Mouse (Mus musculus) c-Kit-positive CD71-positive TER-119-positive erythroid progenitor cells, embryonic 14.5 days (primary cell): Measurements from ENCODE around the gene Tiam1.

Source experiments
- DNase-seq: peaks from one replicate; pipeline ENCODE4 v3.0.0-alpha.2; 2013; ENCODE audit warnings: low spot score

Tiam1 gene

DNA sequence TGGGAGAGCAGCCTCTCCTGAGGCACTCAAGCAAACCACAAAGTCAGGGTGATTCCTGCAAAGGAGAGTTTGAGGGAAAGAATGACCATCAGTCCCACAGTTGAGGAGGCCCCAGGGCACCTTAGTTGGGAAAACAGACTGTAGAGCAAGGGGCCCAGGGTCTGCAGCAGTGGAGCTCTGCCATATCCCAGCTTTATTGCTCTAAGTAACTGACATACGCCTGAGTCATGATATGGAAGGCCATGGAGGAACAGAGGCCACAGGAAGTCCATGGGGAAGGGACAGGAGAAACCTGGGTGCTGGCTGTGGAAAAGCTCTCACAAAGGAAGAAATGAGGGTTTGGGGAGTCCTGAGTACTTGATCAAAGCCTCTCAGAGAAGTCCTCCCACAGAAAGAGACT, 189.5 kb downstream of the Tiam1 start:
- DNase-seq = no peak

GRCm38 (mm10) chr16:89952821-89953220, 190.7 kb downstream of the Tiam1 start:
- DNase-seq = no peak

GRCm38 (mm10) chr16:89950754-89951153, 192.8 kb downstream of the Tiam1 start:
- DNase-seq = no peak

- DNase-seq = no peak
Measured at GRCm38 (mm10) chr16:89950251-89950650, 193.3 kb downstream of the Tiam1 start.

DNA sequence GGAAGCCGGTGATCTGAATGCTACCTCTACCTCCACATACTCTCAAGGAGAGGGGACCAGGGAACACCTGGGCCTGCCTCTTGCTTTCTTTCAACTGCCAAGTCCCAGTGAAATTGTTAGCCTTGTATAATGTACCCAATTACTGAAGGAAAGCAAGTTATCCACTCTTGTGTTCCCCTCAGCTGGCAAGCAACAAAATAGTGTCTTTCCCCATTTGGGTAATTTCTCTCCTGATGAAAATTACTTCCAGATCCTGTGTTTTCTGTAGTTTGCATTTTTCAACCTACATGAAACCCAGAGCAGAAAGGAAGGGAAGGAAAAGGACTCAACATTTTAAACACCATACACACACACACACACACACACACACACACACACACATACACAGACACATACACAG, 195.5 kb downstream of the Tiam1 start:
- DNase-seq = no peak

GRCm38 (mm10) chr16:89946816-89947215, 196.8 kb downstream of the Tiam1 start:
- DNase-seq = no peak

DNA sequence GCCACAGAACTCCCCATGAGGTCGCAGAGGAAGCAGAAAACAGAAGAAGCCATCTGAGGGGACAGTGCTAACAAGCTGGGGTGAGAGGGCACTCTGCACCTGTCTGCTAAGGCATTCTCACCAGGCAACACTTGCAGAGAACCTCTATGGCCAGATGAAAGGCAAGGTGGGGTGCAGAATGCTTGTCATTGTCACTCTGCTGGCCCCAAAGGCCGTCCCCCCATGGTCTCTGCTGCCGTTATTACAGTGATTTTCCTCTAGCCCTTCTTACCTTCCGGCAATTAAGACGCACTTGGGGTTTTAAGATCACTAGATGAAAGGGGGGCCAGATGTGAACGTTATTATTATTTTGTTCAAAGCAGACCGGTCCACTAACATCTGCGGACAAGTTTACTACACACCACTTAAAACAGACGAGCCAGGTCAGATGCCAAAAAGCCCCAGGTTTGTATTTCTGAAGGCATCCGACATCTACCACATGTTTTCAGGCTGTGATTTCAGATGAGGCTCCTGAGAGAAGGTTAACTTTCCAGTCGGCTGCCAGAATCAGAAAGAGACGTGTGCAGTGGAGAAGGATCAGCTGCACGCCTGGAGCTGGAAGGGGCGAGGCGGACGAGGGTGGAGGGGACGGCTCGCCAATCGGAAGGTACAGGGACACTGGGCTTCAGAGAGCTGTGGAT, 198.8 kb downstream of the Tiam1 start:
- no peak for DNase-seq

DNA sequence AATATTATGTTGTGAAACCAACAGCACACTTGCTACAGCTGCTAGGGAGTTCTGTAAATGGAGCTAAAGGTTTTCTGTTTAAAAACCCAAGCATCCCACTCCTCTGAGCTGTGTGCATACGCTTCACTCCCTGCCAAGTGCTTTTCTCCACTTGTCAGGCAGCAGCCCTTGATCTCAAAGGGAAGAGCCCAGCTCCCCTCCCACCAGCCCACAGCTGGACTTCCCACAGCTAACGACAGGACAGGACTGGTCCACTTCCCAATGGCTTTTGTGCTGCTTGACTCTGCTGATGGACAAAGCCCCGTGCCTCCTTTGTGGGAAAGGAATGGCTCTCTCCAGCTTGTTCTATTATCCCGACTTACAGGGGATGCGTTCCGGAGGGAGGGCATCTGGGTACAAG, 199.5 kb downstream of the Tiam1 start:
- DNase-seq = no peak

DNA sequence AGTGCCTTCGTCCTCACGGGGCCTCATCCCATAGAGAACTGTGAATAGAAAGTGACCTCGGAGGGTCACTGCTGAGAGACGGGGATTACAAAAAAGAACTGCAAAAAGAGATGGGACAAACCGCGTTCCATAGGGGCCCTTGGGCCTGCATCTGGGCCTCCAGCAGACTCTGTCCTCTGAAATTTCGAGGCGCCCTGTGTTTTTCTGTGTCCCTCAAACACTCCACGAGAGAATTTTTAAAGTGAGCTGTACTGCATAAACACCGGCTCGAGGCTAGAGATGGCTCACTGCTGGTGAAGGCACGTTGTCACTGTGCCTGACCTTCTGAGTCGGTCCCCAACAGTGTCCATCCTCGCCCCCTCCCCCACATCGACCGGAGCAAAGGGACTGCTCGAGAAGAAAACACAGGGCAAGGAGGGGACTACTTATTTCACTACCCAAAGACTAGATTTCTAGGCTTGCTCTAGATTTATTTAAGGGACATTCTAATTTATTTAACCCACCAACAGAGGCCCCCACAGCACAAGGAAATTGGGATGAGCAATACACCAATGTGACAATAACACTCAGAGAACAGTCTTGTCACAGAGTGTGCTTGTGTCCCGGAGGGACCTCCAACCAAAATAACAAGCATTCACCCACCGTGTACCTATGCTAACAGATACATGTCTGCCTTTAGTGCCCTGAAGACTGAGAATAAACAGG, 200.2 kb downstream of the Tiam1 start:
- no peak for DNase-seq

GRCm38 (mm10) chr16:89940696-89941095, 202.9 kb downstream of the Tiam1 start:
- no peak for DNase-seq

- DNase-seq = no peak
Measured at GRCm38 (mm10) chr16:89938277-89938676, 205.3 kb downstream of the Tiam1 start.

- DNase-seq = no peak
Measured at GRCm38 (mm10) chr16:89936571-89936970, 207.0 kb downstream of the Tiam1 start.

- DNase-seq = no peak
Measured at GRCm38 (mm10) chr16:89935398-89935797, 208.2 kb downstream of the Tiam1 start.

DNA sequence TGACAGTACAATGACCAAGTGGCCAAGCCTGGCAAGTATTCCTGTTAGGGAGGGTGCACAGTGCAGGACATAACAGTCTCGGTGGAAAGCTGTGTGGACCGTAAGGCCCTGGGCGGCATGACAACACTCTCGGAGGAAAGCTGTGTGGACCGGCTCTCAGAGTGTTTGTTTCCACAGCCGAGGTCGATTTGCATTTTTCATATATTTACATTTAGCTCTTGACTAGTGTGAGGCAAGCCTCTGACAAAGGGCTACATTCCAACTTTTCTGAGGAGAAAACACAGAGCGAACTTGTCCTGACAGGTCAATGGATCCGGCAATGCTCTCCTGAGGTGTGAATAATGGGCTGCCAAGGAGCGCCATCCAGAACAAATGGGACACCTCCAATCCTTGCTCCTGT, 209.0 kb downstream of the Tiam1 start:
- no peak for DNase-seq

GRCm38 (mm10) chr16:89933976-89934375, 209.6 kb downstream of the Tiam1 start:
- no peak for DNase-seq

DNA sequence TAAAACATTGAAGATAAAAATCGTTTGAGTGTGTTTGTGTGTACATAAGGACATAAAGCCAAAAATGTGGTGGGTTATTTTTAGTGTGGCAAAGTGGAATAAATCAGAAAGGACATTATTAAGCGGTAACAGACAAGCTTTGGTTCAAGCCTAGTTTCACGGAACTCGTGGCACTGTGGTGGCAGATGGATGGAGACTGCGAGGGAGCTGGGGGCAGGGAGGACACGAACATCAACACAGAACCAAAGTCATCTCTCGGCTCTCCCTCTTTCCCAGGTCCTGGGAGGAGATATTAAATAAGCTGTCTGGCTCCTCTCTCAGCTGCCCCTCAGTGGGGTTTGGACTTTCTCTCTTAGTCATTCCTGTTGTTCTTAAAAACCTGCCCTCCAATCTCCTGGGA, 215.0 kb downstream of the Tiam1 start:
- DNase-seq = no peak

GRCm38 (mm10) chr16:89924249-89924890, 219.2 kb downstream of the Tiam1 start:
- no peak for DNase-seq

DNA sequence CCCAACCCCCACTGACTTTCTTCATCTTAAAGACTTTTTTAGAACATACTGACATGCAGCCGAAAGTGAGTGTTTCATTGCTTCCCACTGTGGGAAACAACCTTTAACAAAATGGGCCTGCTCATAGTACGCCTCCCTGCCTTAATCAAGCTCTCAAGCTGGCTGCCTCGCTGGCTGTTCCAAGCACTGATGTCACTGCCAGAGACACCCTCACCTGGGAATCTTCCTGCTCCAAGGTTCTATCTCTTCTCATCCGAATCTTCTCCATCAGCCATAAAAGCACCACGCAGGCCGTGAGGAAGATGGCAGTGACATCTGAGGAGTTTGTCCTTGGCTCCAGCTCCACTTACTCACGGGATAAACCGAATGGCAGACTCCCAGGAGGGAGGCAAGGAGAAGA, 220.3 kb downstream of the Tiam1 start:
- DNase-seq = no peak

- DNase-seq = no peak
Measured at GRCm38 (mm10) chr16:89922458-89922857, 221.1 kb downstream of the Tiam1 start.

- no peak for DNase-seq
Measured at GRCm38 (mm10) chr16:89921370-89921769, 222.2 kb downstream of the Tiam1 start.

DNA sequence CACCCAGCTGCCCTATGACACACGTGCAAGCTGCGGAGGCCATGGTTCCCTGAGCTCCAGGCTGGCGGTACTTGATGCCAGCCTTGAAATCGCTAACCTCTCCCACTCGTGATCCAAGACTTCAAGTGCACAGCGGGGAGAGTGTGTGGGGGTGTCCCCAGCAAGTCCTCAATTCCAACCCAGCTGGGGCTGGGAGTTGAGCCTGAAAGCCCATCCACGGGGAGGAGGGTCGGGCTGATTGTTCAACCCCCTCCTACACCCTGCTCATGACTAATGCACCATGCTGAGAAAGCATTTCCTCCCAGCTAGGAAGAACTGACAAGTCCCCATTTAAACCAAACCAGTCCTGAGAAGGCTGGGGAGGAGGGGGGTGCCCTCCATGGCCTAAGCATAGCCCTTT, 223.2 kb downstream of the Tiam1 start:
- no peak for DNase-seq

GRCm38 (mm10) chr16:89917404-89917803, 226.2 kb downstream of the Tiam1 start:
- DNase-seq = no peak

- no peak for DNase-seq
Measured at GRCm38 (mm10) chr16:89914946-89915345, 228.6 kb downstream of the Tiam1 start.
